Mouse (Mus musculus) kidney, adult 2 months (tissue): ENCODE results near the gene Tsga10ip.

Experiments used
- CTCF ChIP-seq: fragments of 200-500 bp; conservative IDR thresholded peaks from 2 replicates; pipeline ENCODE4 v1.5.1; 2011; ENCODE audit warnings: low read depth, mild to moderate bottlenecking, control low read depth, low read length, moderate library complexity, mixed read lengths; ENCODE audit not compliant: insufficient read depth, insufficient read length
- POLR2A ChIP-seq: fragments of 200-500 bp; IDR thresholded peaks from one replicate; pipeline ENCODE4 v1.6.1; 2011; ENCODE audit warnings: low read depth, low read length, control low read depth

DNA sequence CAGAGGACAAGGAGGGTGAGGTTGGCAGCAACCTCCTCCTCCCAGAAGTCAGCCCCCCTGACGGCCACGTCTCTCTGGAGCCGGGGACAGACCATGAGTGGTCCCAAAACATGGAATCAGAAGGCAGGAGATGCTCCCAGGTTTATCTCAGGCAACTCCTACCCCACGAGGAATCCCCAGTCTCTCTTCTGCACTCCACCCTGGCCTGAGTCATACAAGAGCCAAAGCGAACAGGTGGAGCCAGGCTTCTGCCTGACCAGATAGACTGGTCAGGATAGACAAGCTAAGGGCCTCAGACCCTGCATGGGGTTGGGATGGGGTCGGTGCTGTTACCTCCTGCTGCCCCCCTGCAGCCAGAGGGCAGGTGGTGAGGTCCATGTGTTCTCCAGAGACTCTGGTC lies 54.3 kb downstream of the Tsga10ip start:
- TF ChIP-seq CTCF: no peak
- TF ChIP-seq POLR2A: no peak
